Mouse (Mus musculus) embryonic facial prominence, embryonic 14.5 days (tissue): ENCODE measurements around the gene Myo6. TPM values are rescaled to one million over a fixed set of nuclear protein-coding genes. Genes with fewer than 3 reads are reported as not detected.

Experiments
- ATAC-seq: fragments of 200-750 bp; cut with Nextera tagmentation; 2 replicates; pipeline ENCODE4 v1.8.0; 2017; ENCODE audit warnings: low read depth, moderate number of reproducible peaks, moderate TSS enrichment
- DNase-seq: peaks from one replicate; pipeline ENCODE4 v3.0.0-alpha.2; 2015; ENCODE audit warnings: low spot score
- H3K27ac ChIP-seq: fragments of 300-500 bp; sonication (generic); replicated peaks from 2 replicates; pipeline ENCODE4 v1.5.1; 2014; ENCODE audit warnings: low read depth, mild to moderate bottlenecking, low read length, moderate library complexity
- H3K27me3 ChIP-seq: fragments of 300-500 bp; sonication (generic); replicated peaks from 2 replicates; pipeline ENCODE4 v1.6.1; 2014; ENCODE audit warnings: low read length; ENCODE audit not compliant: control insufficient read depth, insufficient read depth
- H3K36me3 ChIP-seq: fragments of 300-500 bp; sonication (generic); 2 replicates; pipeline ENCODE4 v1.6.1; 2014; ENCODE audit warnings: low read length, mixed read lengths; ENCODE audit not compliant: control insufficient read depth, insufficient read depth
- H3K4me1 ChIP-seq: fragments of 300-500 bp; sonication (generic); 2 replicates; pipeline ENCODE4 v1.6.1; 2014; ENCODE audit warnings: antibody characterized with exemption, low read length; ENCODE audit not compliant: control insufficient read depth, insufficient read depth
- H3K4me2 ChIP-seq: fragments of 300-500 bp; sonication (generic); 2 replicates; pipeline ENCODE4 v1.6.1; 2014; ENCODE audit warnings: low read depth, mild to moderate bottlenecking, low read length, moderate library complexity, mixed read lengths
- H3K4me3 ChIP-seq: fragments of 300-500 bp; sonication (generic); 2 replicates; pipeline ENCODE4 v1.5.1; 2014; ENCODE audit warnings: low read depth, mild to moderate bottlenecking, low read length
- H3K9ac ChIP-seq: fragments of 300-500 bp; sonication (generic); 2 replicates; pipeline ENCODE4 v1.6.1; 2014; ENCODE audit warnings: low read depth, mild to moderate bottlenecking, low read length, moderate library complexity, mixed read lengths
- H3K9me3 ChIP-seq: fragments of 300-500 bp; sonication (generic); 2 replicates; pipeline ENCODE4 v1.6.1; 2016; ENCODE audit warnings: low read length; ENCODE audit not compliant: control insufficient read depth
- WGBS: fragments of 180-500 bp; shearing (Covaris S2); extraction: QIAGEN DNeasy Blood & Tissue Kit; methylation state at CpG from one replicate; pipeline ENCODE4 v1.1.7; 2014; 5-methylcytosine and 5-hydroxymethylcytosine counted together
- polyA plus RNA-seq: library from polyadenylated mRNA; unstranded; fragments of >200 nt; fragmentation: Nextera tagmentation; extraction: Ambion mirVana; gene quantifications from 2 replicates; pipeline ENCODE4 v1.2.1, GENCODE M21; 2014

The Myo6 gene
- polyA plus RNA-seq, 1 experiment from 2014 or later, result 20.1 TPM

DNA sequence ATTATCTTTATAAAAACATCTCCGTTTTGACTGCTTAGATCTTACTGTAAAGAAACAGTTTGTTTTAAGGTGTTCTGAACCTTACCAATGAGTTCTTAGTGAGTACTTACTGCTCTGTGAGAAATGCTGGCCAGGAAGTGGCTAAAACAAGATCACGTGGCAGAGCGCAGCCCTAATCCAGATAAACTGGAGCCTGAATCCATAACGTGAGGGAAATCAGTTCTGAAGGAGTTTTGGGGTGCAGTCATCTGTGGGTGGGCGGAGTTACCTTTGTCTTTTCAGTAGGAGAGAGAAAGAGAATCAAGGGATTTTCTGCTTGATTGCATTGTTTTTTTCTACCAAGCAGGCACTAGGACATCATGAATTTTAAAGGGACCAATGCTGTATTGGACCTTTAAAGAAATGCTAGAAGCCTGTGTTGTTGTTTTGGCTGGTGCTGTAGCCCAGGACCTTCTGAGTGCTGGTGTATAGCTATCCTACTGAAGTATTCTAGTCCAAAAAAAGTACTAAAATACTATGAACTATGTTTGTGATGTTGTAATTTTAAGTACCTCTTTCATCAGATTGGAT lies 23.6 kb downstream of the Myo6 start:
- no peak overlapping the region for H3K4me3 ChIP-seq
- no peaks in the 10 kb centered on the region for H3K4me1 ChIP-seq
- no peak overlapping the region for H3K9ac ChIP-seq
- H3K27ac ChIP-seq, result no peak overlapping the region; the same call in 1 of the 2 replicates
- peak; percentile 13; the same call in 1 of the 2 replicates for ATAC-seq
- H3K27me3 ChIP-seq, result no peaks in the 10 kb centered on the region
- 56% methylated on average over 5 of the region's 5 CpGs for WGBS
- H3K4me2 ChIP-seq, result no peak overlapping the region
- no peaks in the 10 kb centered on the region for H3K36me3 ChIP-seq
- no peaks in the 10 kb centered on the region for H3K9me3 ChIP-seq
- DNase-seq, result peak; percentile 32

DNA sequence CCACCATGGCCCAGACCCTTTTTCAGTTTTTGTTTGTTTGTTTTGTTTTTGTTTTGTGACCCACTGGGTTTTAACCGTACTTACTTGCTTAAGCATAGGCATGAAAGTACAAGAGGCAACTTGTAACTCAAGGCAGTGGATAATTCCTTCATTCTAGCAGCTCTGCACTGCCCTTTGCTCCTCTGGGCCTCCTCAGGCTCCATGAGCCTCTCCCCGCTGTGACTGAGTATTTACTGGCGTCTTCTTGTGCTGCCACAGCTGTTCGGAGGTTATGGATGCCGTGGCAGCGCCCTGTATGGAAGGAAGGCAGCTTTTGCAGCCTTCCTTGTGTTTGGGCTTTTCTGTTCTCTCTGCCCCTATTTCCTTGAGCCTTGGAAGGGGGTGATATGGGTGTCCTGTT lies 26.4 kb downstream of the Myo6 start:
- Histone ChIP-seq H3K36me3 (no peaks in the 10 kb centered on the region), H3K9ac (no peak overlapping the region), H3K4me1 (no peaks in the 10 kb centered on the region; the same call in 1 of the 2 replicates), H3K4me3 (no peak overlapping the region), H3K9me3 (no peaks in the 10 kb centered on the region), H3K27me3 (no peaks in the 10 kb centered on the region), H3K27ac (no peak overlapping the region), H3K4me2 (no peak overlapping the region)
- no peak for DNase-seq
- 70% methylated on average over 6 of the region's 6 CpGs for WGBS
- no peak for ATAC-seq

DNA sequence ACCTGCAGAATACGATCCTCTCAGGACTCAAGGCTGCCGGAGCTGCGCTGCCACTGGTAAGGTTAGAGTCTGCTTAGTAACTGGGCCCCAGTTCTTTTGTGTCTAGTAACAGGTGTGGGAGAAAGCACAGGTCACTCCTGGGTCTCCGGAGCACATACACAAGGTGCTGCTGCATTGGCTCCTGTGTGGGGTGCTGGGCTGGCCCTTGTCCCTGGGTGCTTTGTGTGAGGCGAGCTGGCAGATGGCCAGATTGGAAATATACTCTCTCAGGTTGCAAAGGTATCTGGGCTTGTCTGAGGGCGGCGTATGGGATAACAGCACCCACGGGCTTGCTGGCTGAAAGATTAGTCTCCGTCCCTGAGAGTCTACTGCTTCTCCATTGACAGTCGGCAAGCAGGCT lies 27.5 kb downstream of the Myo6 start:
- peak; percentile 66 for DNase-seq
- Histone ChIP-seq H3K4me2 (no peak overlapping the region), H3K4me3 (no peak overlapping the region), H3K27ac (no peak overlapping the region), H3K36me3 (no peaks in the 10 kb centered on the region), H3K9me3 (no peaks in the 10 kb centered on the region), H3K27me3 (no peaks in the 10 kb centered on the region), H3K9ac (no peak overlapping the region), H3K4me1 (no peaks in the 10 kb centered on the region; the same call in 1 of the 2 replicates)
- WGBS, result 73% methylated on average over 10 of the region's 10 CpGs
- ATAC-seq, result peak; percentile 93

DNA sequence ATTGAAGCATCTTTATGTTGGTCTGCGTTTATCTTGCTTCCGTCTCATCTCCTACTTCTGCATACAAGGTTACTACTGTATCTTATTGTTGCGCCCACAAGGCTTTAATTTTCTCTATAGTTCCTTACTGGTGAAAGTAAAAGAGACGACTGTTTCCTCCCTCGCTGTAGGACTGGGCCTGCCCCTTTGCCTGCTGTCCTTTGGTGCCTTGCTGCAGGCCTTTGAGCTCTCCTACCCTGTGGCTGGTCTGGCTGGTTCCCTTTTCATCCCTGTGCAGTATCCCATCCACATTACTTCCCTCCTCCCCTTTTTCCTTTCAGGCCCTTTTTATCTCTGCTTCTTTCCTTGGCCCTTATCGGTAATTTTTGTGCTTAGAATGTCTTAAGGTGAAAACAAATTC lies 29.6 kb downstream of the Myo6 start:
- Histone ChIP-seq H3K27me3 (no peaks in the 10 kb centered on the region), H3K4me2 (no peak overlapping the region), H3K9ac (no peak overlapping the region), H3K4me3 (no peak overlapping the region), H3K9me3 (no peaks in the 10 kb centered on the region), H3K27ac (no peak overlapping the region), H3K4me1 (no peaks in the 10 kb centered on the region; the same call in 1 of the 2 replicates), H3K36me3 (no peaks in the 10 kb centered on the region)
- ATAC-seq (no peak), DNase-seq (no peak)
- 61% methylated on average over 6 of the region's 6 CpGs for WGBS

DNA sequence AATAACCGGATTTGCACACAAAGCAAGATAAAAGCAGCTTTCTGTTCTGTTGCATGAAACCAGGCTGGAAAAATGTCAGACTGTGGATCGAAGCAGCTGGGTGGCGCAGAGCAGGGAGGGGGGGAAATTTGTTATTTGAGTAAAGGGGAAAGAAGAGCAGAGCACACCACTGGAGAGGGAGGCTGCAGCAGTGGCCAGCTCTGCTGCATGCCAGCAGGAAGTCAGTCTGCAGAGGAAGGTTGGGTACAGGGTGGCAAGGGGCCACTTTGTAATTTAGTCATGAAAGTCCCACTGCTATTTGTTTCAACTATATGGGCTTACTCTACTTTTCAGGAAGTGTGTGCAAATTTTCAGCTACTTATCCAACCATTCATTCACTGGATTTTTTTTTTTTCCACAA lies 31.3 kb downstream of the Myo6 start:
- H3K36me3 ChIP-seq, result no peaks in the 10 kb centered on the region
- no peaks in the 10 kb centered on the region for H3K9me3 ChIP-seq
- H3K9ac ChIP-seq, result no peak overlapping the region
- H3K27me3 ChIP-seq, result no peaks in the 10 kb centered on the region
- no peaks in the 10 kb centered on the region; the same call in 1 of the 2 replicates for H3K4me1 ChIP-seq
- no peak overlapping the region for H3K4me3 ChIP-seq
- 48% methylated on average over 3 of the region's 3 CpGs for WGBS
- no peak overlapping the region for H3K4me2 ChIP-seq
- no peak for DNase-seq
- no peak for ATAC-seq
- 0 out of 2 replicates have a peak overlapping the region, but pooled peaks have one; percentile 15 for H3K27ac ChIP-seq

DNA sequence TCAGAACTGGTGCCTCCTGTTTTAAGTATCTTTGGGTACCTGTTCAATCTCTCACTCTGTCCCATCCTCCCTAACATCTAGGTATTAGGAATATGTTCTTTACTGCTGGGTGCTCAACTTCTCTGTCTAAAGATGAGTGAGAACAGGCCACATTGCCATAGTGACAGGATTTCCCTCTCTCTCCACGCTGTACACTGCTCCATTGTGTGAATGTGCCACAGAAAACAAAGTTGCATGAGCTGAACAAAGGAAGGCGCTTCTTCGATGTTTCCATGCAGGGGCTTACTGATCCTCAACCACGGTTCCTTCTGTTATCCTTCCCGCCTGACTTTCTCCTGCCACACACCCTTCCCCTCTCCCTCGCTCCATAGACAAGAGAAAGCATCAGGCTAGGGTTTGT lies 32.4 kb downstream of the Myo6 start:
- no peaks in the 10 kb centered on the region for H3K36me3 ChIP-seq
- H3K27ac ChIP-seq, result no peak overlapping the region
- DNase-seq (no peak), ATAC-seq (no peak)
- H3K27me3 ChIP-seq, result no peaks in the 10 kb centered on the region
- H3K4me3 ChIP-seq, result no peak overlapping the region
- peaks cover 2% of the 10 kb centered on the region; the same call in 1 of the 2 replicates for H3K4me1 ChIP-seq
- WGBS, result 56% methylated on average over 6 of the region's 6 CpGs
- H3K4me2 ChIP-seq, result no peak overlapping the region
- no peaks in the 10 kb centered on the region for H3K9me3 ChIP-seq
- H3K9ac ChIP-seq, result no peak overlapping the region

DNA sequence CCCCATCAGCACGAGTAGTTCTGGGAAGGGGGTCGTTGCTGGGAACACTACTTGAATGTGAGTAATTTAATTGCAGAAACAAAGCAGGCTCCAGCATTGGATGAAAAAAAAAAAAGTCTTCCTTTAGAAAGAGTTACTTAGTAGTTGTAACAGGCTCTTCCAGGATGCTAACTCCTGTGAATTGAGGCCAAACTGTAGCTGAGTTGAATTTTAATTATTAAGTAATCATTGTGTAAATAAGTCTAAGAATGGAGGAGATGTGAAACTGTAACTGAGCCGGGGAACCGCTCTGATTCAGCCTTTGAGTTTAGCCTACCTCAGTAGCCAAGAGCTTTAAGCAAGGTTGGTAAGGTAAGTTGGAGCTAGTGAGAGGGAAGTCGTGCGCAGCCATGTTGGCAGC lies 36.0 kb downstream of the Myo6 start:
- no peak for ATAC-seq

DNA sequence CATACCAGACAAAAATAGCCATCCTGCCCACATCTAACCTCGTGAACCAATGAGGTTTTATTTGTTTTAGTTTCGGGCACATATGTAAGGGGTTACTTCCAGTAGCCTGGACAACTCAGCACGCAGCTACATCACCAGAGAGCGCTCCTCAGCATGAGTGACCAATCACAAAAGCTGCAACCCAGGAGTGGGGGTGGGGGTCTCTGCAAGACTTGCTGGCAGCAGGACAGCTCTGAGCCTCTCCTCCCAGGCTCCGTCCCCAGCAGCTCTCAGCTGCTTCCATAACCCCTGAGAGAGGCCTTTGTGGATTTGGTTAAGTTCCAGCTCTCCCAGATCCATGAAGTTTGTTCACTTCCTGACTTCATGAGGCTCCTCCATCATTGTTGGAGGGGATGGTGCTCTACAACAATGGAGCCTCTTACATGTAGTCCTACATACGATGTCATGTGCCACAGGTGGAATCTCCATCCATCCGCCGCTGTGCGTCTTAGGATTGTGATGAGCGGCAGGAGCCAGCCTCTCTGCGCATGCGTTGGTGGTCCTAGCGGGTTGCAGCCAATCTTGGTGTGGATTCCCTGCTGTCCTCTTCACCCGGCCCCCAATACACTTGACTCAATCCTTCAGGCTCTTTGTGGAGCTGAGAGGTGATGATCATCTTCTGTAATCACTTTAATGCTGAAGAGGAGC lies 37.7 kb downstream of the Myo6 start:
- 81% methylated on average over 14 of the region's 14 CpGs for WGBS
- no peak overlapping the region for H3K27ac ChIP-seq

More for the DNA sequence above, 36.0 kb downstream of the Myo6 start:
- H3K27me3 ChIP-seq, result no peaks in the 10 kb centered on the region
- peaks cover 6% of the 10 kb centered on the region; the same call in 1 of the 2 replicates for H3K4me1 ChIP-seq
- H3K36me3 ChIP-seq, result no peaks in the 10 kb centered on the region
- H3K27ac ChIP-seq, result no peak overlapping the region
- H3K4me3 ChIP-seq, result no peak overlapping the region
- no peak for DNase-seq
- no peak overlapping the region for H3K4me2 ChIP-seq
- 75% methylated on average over 6 of the region's 6 CpGs for WGBS
- H3K9ac ChIP-seq, result no peak overlapping the region
- H3K9me3 ChIP-seq, result no peaks in the 10 kb centered on the region

DNA sequence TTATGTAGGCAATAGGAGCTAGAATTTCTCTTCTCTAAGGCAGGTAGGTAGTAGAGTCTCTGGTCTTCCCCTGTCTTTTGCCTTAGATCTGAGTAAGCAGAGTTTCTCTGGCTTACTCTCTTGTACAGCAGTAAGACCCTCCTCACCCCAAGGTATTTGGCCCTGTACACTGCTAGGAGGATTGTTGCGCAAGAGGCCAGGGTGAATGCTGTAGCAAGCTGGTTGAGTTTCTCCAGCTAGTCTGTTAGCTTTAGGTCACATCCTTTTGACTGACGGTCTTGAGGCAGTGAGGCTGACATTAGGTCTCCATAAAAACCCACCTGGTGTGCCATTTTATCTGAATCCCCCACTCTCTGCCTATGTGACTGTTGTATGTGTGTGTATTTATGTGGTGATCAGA lies 43.9 kb downstream of the Myo6 start:
- no peaks in the 10 kb centered on the region for H3K9me3 ChIP-seq
- no peaks in the 10 kb centered on the region for H3K27me3 ChIP-seq
- H3K4me1 ChIP-seq, result no peaks in the 10 kb centered on the region
- H3K36me3 ChIP-seq, result no peaks in the 10 kb centered on the region
- H3K4me3 ChIP-seq, result no peak overlapping the region
- H3K4me2 ChIP-seq, result no peak overlapping the region
- DNase-seq, result no peak
- H3K27ac ChIP-seq, result no peak overlapping the region
- no peak for ATAC-seq
- no peak overlapping the region for H3K9ac ChIP-seq
- WGBS, result 95% methylated on average over 2 of the region's 2 CpGs

More for the DNA sequence above, 37.7 kb downstream of the Myo6 start:
- Histone ChIP-seq H3K9ac (no peak overlapping the region), H3K4me3 (no peak overlapping the region), H3K9me3 (no peaks in the 10 kb centered on the region), H3K4me1 (peaks cover 6% of the 10 kb centered on the region; the same call in 1 of the 2 replicates), H3K36me3 (no peaks in the 10 kb centered on the region), H3K27me3 (no peaks in the 10 kb centered on the region), H3K4me2 (no peak overlapping the region)
- no peak for ATAC-seq
- no peak for DNase-seq
